ENCODE assay signal across 8 mouse cellular contexts in the genomic region with DNA sequence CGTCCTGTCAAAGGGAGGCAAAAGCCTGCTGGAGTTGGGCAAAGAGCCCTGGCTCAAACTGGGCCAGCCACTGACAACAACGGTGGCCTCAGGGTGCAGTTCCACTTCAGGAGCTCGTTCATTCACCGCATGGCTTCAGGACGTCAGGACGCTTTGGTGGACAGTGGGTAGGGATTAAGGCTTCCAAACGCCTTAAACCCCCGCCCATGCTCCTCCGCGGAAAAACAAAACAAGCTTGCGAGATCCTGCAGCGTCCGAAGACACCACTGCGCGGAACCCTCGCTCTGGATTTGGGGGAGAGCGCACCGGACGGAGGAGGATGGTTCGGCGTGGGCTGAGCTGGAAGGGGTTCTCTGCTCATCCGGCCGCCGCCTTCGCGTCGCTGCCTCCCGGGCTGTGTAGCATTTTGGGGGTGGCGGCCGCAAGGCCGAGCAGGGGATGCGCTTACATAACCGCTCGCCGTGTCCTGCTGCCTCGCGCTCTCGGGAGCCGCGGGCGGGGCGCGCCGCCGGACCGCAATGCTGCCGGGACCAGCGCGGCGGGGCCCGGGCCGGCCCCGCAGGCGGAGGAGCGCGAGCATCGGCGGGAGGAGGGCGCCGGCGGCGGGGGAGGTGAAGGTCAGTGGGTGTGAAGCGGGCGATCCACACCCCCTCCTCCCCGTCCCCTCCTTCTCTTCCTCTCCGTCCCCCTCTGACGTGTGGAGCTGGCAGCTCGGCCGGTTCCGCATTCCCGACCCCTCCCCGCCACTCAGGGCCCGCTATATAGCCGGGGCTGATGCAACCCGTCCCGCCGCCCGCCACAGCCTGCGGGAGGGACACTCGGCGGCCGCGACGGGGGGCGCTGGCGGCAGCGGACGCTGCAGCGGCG. TPM values are rescaled to one million over a fixed set of nuclear protein-coding genes. Genes with fewer than 3 reads are reported as not detected.
DNase-seq lines count a peak whose midpoint lies in the region; ATAC-seq lines count a peak whose summit lies in the region.

A gene (plus strand): TSS at position 417 of the 867 bp plus-strand sequence.

- DNase-seq in layer of hippocampus, adult 11-12 months (ENCODE audit: low spot score), result peak; percentile 83
- no peak for DNase-seq in layer of hippocampus, adult 9-10 months (ENCODE audit: low spot score)
- peak; percentile 94 for DNase-seq in embryonic facial prominence, embryonic 14.5 days (ENCODE audit: low spot score)
- peak; percentile 94 to 95 for DNase-seq in heart, adult 9 months (ENCODE audit: low spot score in 2 of 2)
- peak; percentile 88 for DNase-seq in kidney, adult 9 months
- DNase-seq in liver, result peak; percentile 77
- peak; percentile 75 to 87 for DNase-seq in monocyte, adult 2 months (ENCODE audit: low read depth in 1 of 2, low spot score in 2 of 2)
- peak; percentile 30 to 68 for DNase-seq in spleen, postnatal 10 days (ENCODE audit: low spot score in 2 of 2)

- peak within 1 kb of the TSS; percentile 88 for H3K27ac ChIP-seq in embryonic facial prominence, embryonic 14.5 days (replicated peaks; ENCODE audit: low read depth, low read length)

- no peaks in the 10 kb centered on the region for H3K36me3 ChIP-seq in embryonic facial prominence, embryonic 14.5 days (ENCODE audit: control insufficient read depth, insufficient read depth, low read length)

- no peaks in the 10 kb centered on the region for H3K9me3 ChIP-seq in embryonic facial prominence, embryonic 14.5 days (ENCODE audit: control insufficient read depth, low read length)

- H3K4me1 ChIP-seq in embryonic facial prominence, embryonic 14.5 days (ENCODE audit: control insufficient read depth, insufficient read depth, low read length), result peaks cover 18% of the 10 kb centered on the region

- 1% methylated on average over 49 of the region's 90 CpGs for whole genome bisulfite sequencing in embryonic facial prominence, embryonic 14.5 days

- H3K4me2 ChIP-seq in embryonic facial prominence, embryonic 14.5 days (ENCODE audit: low read depth, low read length), result peak within 1 kb of the TSS; percentile 81

- peak; percentile 94 for ATAC-seq in embryonic facial prominence, embryonic 14.5 days (ENCODE audit: low read depth)

- H3K27me3 ChIP-seq in embryonic facial prominence, embryonic 14.5 days (replicated peaks; ENCODE audit: control insufficient read depth, insufficient read depth, low read length), result no peaks in the 10 kb centered on the region

- H3K9ac ChIP-seq in embryonic facial prominence, embryonic 14.5 days (ENCODE audit: low read depth, low read length), result peak within 1 kb of the TSS; percentile 84

- H3K4me3 ChIP-seq in embryonic facial prominence, embryonic 14.5 days (ENCODE audit: low read depth, low read length), result peak within 1 kb of the TSS; percentile 85

RNA-seq across cellular contexts. Expression of the gene that starts here (rescaled TPM):
- polyA plus RNA-seq in embryonic facial prominence, embryonic 14.5 days (2014; fragmentation: Nextera tagmentation; extraction: Ambion mirVana), result 1.7 and 2.4 TPM in 2 replicates
